Mouse (Mus musculus): ENCODE results near the gene Kif1c. TPM values are rescaled to one million over a fixed set of nuclear protein-coding genes. Genes with fewer than 3 reads are reported as not detected.

Gene Kif1c
- polyA plus RNA-seq (2017; shearing (Covaris generic)): 0.47 TPM

DNA sequence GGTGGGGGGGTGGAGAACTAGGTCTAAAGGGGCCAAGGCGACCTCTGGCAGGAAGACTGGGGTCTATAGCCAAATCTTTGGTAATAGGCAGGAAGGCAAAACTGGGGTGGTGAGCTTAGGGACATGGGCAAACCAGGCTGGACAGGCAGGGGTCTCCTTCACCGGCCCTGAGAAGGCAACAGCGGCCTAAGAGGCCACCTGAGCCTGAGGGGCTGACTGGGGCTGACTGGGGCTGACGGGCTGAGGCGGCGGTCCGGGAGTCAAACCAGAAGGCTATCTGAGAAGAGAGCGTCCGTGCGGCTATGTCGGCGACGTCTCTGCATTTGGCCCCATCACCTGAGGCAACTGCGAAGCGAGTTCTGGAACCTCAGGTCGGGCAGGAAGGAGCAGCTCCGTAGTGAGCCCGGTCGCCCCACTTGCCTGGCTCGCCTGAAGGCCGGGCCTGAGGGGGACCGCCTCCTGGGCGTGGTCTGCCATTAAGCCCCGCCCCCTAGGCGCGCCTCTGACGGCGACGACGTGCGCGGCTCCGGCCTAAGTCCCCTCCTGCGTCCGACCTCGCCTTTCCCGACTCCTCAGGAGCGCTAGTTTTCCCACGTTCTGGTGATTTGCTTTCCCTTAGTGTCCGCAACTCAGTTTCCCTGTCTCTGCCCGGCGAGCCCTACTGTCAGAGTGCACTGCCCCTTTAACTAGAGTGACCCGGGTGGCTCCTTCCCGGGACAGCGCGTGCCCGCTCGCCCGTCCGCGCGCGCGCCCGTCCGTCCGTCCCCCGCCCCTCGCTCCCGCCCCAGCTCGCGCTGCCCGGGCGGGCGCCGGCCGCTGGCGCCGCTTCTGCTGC is at the start of gene Kif1c, which contains the start of gene Inca1:
TSS of gene Kif1c (plus strand) at position 827 of the 835 bp plus-strand sequence.
TSS of gene Inca1 (minus strand) at position 434 of the 835 bp plus-strand sequence.

DNA sequence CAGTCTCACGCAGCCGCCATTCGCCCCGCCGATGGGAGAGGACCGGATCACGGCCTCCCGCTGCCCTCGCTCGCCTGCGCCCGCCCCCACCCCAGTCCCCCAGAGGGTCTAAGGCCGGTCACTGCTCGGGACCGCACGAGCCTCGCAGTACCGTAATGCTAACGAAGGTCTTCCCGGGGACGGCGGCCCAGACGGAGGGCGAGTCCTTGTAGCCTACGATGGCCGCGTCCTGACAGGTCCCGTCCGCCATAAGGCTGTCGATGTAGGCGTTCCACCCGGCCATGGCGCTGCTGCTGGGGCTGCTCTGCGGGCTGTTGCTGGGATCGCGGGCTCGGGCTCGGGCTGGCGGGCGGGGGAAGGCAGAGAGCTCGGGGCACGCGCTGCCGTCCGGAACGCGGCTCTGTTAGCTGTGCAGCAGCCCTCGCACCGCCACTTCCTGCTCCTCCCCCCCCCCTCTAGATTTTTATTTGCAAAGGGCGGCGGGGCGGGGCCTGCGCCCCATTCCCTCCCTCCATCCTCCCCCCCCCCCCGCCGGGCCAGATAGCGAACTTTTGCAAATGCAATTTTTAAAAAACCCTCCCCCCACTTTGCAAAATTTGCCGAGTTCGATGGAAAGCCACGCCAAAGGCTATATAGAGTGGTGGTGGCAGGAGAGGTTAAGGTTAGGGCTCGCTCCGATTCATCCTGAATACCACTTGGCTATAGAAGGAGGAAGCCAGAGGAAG is 46.0 kb upstream of the Kif1c start, which contains the start of gene Pfn1:
TSS of gene Pfn1 (minus strand) at position 447 of the 725 bp plus-strand sequence.

DNA sequence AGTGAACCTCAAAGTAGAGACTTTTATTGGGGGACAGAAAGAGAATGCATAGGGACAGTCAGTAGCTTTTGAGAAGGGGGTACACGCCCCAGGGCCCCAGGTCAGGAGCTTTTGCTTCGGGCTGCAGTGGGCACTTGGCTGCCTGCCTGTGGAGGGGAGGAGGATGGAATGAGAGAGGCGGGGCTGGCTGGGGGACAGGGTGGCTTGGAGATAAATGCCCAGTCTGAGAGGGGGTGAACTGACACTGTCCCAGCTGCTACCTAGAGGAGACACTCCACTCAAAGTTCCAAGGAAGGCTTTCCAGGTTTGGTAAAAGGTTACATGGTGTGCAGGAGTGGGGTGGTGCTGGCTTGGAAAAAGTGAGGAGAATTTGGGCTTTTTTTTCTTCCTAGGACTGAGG is 43.4 kb upstream of the Kif1c start, which contains the start of gene Eno3:
TSS of gene Eno3 (plus strand) at position 239 of the 400 bp plus-strand sequence.

DNA sequence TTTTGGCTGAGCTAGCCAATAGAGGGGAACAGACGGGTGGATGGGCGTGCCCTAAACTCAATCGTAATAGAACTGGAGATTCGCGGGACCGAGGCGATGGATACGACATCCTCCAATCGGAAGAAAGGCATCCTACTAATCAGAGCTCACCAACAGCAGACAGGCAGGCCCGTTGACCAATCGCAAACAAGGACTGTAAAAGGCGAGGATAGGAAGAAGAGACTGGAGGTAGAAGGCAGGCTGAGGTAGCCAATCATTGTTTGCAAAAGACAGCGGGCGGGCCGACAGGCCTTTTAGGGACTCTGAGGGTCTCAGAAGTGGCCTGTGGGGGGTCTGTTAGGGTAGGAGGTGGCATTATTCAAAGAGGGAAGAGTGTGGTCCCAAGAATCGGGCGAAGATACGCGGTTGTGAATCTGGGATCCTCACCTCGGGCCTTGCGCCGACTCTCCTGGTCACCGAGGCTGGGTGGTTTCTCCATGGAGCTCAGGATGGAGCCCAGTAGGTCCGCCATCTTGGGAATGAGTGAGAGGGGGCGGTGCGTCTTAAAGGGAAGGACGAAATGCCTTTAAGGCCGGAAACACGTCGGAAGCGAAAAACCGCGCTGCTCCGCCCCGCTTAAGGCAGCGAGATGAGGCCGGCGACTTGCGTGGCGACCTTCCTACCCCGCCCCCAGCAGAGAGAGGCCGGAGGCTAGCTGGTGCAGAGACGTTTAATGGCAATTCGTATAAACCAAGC is 31.4 kb upstream of the Kif1c start, which contains the start of gene Spag7:
TSS of gene Spag7 (minus strand) at position 646 of the 735 bp plus-strand sequence.

DNA sequence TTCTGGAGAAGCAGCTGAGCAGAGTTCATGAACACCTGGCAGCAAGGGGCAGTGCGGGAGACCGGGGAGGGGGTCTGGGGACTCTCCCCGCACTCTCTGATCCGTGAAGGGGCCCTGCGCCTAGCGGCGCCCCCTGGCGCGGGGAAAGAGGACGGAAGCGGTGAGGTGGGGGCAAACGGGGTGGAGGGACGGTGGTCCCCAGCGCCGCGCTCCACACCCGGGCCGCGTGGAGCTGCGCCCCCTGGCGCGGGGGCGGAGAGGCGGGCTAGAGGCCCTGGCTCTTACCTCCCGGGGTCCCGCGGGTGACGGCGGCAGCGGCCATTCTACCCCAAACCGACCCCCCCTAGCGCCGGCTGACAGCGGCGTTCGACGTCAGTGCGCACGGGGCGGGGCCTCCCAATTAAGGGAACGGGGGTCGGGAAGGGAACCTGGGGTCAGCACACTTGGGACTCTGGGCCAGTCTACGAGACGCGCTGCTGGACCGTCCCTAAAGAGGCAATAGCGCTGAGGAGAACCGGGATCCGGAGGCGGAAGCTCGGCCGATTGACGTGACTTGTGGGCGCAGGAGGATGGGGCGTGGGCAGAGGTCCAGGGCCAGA is 12.6 kb upstream of the Kif1c start, which contains the start of gene Camta2:
TSS of gene Camta2 (minus strand) at position 505 of the 599 bp plus-strand sequence.

DNA sequence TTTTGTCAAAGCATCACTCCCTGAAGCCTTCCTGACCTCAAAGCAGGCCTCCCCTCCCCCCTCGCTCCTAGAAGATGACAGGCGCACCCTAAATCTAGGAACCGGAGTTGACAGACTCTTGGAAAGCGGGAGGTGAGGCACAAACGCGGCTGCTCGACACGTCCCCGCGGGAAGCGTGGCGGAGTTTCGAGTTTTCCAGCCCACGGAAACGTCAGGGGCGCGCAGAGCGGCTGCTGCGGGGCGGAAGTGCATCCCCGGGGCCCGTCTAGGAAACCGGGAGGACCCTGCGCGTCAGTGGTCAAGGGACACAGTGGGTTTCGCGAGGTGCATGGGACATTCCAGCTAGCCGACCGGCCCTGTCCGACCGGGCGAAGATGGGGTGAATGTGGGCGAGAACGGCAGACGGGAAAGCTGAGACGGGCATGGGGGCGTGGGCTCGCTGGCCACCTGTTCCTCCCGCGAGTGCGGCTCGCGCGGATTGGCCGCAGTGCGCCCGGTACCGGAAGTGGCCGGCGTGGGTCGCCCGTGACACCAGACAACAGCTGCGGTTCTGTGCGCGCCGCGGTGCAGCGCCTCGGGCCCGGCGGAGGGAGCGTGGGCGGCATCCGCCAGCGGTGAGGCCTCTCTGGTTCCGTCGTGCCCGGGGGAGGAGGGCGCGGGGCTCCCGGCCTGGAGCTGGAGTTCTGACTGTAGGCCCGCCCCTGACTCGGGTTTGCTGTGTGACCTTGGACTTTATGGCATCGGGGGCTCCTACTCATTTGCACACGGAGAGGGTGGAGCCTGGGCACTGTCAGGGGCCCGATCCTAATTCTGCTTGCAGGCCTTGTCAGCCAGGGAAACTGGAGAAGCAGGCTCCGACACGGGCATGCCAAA is 63.8 kb downstream of the Kif1c start, which contains the start of gene Zfp3:
TSS of gene Zfp3 (plus strand) at position 274 of the 873 bp plus-strand sequence.

Other genes starting within 250 kb of the Kif1c start
- gene Med11, start 248.6 kb upstream of the Kif1c start, polyA plus RNA-seq (2017; shearing (Covaris generic)): 92.8 TPM
- gene Zmynd15, start 241.1 kb upstream of the Kif1c start, polyA plus RNA-seq (2017; shearing (Covaris generic)): not detected
- gene Cxcl16, start 240.6 kb upstream of the Kif1c start, polyA plus RNA-seq (2017; shearing (Covaris generic)): 1.0 TPM
- gene Tm4sf5, start 195.3 kb upstream of the Kif1c start, polyA plus RNA-seq (2017; shearing (Covaris generic)): 3.0 TPM
- not detected for gene Vmo1, start 185.9 kb upstream of the Kif1c start, polyA plus RNA-seq (2017; shearing (Covaris generic))
- not detected for gene Gltpd2, start 181.4 kb upstream of the Kif1c start, polyA plus RNA-seq (2017; shearing (Covaris generic))
- 416 TPM for gene Psmb6, start 175.2 kb upstream of the Kif1c start, polyA plus RNA-seq (2017; shearing (Covaris generic))
- gene Gm40193, start 167.6 kb upstream of the Kif1c start, polyA plus RNA-seq (2017; shearing (Covaris generic)): not detected
- gene Pld2, start 160.5 kb upstream of the Kif1c start, polyA plus RNA-seq (2017; shearing (Covaris generic)): 2.6 TPM
- 8.6 TPM for gene Mink1, start 137.7 kb upstream of the Kif1c start, polyA plus RNA-seq (2017; shearing (Covaris generic))
- gene 4930544D05Rik, start 84.7 kb upstream of the Kif1c start, polyA plus RNA-seq (2017; shearing (Covaris generic)): 0.50 TPM
- gene Chrne, start 81.3 kb upstream of the Kif1c start, polyA plus RNA-seq (2017; shearing (Covaris generic)): 2.3 TPM
- gene Gp1ba, start 61.4 kb upstream of the Kif1c start, polyA plus RNA-seq (2017; shearing (Covaris generic)): 0.10 TPM
- 454 TPM for gene Rnf167, start 53.3 kb upstream of the Kif1c start, polyA plus RNA-seq (2017; shearing (Covaris generic))
- 131 TPM for gene Slc25a11, start 53.1 kb upstream of the Kif1c start, polyA plus RNA-seq (2017; shearing (Covaris generic))
- 2,554 TPM for gene Pfn1, start 45.9 kb upstream of the Kif1c start, polyA plus RNA-seq (2017; shearing (Covaris generic))
- gene Eno3, start 43.3 kb upstream of the Kif1c start, polyA plus RNA-seq (2017; shearing (Covaris generic)): 22.9 TPM
- 91.0 TPM for gene Spag7, start 31.1 kb upstream of the Kif1c start, polyA plus RNA-seq (2017; shearing (Covaris generic))
- gene Camta2, start 12.4 kb upstream of the Kif1c start, polyA plus RNA-seq (2017; shearing (Covaris generic)): 53.2 TPM
- gene Inca1, start 393 bp upstream of the Kif1c start, polyA plus RNA-seq (2017; shearing (Covaris generic)): 0.86 TPM
- gene Zfp3, start 63.7 kb downstream of the Kif1c start, polyA plus RNA-seq (2017; shearing (Covaris generic)): 5.8 TPM
- gene Scimp, start 112.0 kb downstream of the Kif1c start, polyA plus RNA-seq (2017; shearing (Covaris generic)): 0.46 TPM
- gene Rabep1, start 144.2 kb downstream of the Kif1c start, polyA plus RNA-seq (2017; shearing (Covaris generic)): 9.8 TPM

All from CD4-positive, CD25-positive, alpha-beta regulatory T cell, adult 9 weeks (primary cell).